Mouse (Mus musculus) urinary bladder, postnatal 36 days (tissue): ENCODE measurements around the gene Acvr2b.
"Not testable (repeated sequence)": the region's sequence is repeated elsewhere in the genome, so short reads cannot be mapped to it uniquely, and the experiment has no call there.

Experiments
- DNase-seq, 2 experiments: peaks; one replicate each; pipeline ENCODE4 v3.0.0; 2022; ENCODE audit warnings: low spot score in 2 of 2, mixed read lengths in 1 of 2

The Acvr2b gene

DNA sequence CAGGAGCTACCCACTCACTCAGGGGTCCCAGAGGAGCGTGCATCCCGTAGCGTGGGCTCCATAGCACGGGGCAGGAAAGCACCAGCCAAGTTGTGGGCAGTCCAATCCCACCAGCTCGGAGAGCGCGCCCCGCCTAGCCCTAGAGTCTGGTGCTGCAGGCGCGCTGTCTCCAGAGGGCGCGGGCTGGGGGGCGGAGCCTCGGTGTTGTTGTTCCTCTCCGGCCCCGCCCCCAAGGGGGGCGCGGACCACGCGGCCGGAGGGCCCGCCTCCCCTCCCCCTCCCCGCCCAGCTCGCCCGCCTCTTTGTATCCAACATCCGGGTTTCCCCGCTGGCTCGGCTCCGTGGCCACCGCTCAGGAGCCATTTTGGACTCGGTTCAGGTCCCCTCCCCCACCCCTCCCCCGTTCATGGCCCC lies at the start of gene Acvr2b:
Gene Acvr2b, plus strand, starts transcription at position 318 of the 414 bp plus-strand sequence.
- DNase-seq: peak; percentile 88 to 93

DNA sequence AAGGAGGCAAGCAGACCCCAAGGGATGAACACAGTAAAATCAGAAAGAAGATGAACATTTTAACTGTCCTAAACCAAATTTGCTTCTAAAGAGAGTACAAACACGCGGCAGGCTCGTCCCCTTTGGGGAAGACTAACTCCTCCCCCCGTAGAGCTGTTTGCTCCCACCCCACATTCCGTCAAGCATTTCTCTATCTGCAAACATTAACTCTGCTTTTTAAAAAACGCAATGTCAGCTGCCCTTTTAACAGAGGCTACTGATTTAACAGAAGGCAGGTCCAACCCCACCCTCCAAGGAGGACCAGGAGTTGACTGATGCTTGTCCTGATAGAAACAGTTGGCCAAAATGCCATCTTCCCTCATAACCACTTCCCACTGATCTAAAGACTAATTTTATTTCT lies 48.0 kb upstream of the Acvr2b start:
- DNase-seq: no peak

DNA sequence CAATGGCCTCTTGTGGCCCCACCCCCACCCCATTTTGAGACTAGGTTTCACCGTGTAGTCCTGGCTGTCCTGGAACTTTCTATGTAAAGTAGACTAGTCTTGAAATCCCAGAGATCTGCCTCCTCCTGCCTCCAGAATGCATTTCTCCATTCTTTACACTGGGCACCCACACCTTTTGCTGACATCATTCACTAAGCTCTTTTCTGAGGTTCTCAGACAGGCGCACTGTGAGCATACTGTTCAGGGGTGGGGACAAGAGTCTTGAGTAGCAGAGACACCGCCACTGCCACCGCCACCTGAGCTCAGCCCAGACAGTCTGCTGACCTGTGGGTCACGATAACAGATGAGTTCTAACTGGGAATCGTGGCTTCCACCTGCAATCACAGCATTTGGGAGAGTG lies 46.0 kb upstream of the Acvr2b start:
- no peak for DNase-seq

DNA sequence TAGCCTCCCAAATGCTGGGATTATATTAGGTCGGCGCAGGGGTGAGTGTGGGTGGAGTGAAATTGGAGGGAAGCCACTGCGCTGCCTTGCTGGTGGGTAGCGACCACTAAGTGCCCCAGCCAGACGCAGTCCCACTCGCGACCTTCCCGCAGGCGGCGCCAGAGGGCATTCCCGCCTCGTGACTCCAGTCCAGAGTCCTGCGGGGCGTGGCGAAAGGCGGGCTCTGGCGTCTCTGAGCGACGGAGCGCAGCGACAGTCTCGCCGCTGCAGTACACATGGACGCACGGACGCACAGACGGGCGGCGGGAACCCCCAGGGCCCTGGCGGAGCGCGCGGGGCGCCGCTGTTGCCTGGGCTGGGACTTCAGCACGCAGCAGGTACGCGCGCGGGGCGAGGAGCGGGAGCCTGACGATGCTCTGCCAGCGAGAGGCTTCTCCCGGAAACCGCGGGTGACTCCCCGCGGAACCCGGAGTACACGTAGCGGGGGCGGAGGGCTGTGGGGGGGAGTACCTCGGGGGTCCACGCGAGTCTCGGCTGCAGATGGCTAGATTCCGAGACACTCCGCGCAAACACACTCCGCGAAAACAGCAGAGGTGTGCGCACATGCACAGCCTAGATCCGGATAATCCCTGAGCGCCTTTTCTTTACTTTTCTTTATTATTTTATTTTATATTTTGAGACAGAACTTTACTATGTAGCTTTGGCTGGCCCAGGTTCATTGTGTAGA lies 44.4 kb upstream of the Acvr2b start, which contains the start of gene Xylb:
Gene Xylb, plus strand, starts transcription at position 51 of the 727 bp plus-strand sequence.
- peak; percentile 86 to 93 for DNase-seq

DNA sequence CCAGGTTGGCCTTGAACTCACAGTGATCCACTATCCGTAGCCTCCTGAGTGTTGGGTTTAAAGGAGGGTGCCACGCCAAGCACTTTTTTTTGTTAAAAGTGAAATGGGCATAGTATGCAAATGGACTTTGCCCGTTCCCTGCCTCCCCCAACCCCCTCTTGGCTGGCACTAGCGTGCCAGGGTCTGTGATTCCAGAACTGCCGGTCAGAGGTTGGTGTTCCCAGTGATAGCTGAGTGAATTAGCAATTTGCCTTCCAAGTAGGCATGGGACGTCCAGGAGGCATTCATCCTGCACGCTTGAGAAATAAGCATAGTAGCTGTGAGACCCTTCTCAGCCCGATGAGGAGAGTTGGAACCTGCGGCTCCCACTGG lies 43.9 kb upstream of the Acvr2b start:
- no peak for DNase-seq

DNA sequence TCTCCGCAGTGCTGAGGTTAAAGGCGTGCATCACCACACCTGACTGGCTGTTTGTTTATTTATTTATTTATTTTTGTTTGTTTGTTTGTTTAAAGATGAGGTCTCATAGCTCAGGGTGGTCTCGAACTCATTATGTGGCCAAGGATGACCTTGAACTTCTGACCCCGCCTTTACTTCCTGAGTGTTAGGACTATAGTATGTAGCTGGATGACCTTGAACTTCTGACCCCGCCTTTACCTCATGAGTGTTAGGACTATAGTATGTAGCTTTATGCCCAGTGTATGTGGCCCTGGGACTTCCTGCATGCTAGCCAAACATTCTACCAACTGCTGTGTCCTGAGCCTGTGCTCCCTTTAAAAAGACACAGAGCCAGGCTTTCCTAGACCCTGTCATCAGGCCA lies 40.5 kb upstream of the Acvr2b start:
- DNase-seq: no peak

DNA sequence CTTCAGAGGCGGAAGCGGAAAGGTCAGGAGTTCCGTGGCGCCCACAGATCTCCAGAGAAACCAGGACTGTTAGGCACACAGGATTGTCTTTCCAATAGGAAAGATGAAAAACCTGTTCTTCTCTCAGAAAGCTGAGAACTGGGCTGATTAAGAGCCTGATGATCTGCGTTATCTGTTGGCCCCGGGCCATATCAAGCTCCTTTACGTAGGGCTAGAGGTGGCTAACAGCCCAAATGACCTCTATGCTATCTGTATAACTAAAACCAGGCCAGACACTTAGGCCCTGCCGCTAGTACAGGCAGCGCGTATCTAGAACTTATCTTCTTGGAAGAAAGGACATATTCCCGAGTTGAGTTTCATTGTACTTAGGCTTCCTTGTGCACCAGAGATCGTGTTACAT lies 38.7 kb upstream of the Acvr2b start:
- DNase-seq: no peak

DNA sequence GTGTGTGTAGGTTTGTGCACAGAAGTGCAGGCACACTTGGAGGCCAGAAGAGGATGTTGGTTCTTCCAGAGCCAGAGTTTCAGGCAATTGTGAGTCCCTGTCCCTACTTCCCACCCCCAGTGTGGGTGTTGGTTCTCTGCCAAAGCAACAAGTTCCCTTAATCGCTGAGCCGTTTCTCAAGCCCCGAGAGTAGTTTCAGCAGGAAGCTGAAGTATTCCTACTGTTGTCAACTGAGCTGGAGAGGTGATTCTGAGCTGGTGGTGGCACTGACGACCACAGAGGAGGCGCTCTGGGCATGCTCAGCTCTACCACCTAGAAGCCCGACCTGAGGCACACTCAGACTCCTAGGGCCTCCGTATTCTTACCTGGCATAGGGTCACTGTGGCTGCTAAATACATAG lies 36.6 kb upstream of the Acvr2b start, which contains the start of gene Slc22a14:
Gene Slc22a14, minus strand, starts transcription at position 270 of the 400 bp plus-strand sequence.
- DNase-seq: no peak

DNA sequence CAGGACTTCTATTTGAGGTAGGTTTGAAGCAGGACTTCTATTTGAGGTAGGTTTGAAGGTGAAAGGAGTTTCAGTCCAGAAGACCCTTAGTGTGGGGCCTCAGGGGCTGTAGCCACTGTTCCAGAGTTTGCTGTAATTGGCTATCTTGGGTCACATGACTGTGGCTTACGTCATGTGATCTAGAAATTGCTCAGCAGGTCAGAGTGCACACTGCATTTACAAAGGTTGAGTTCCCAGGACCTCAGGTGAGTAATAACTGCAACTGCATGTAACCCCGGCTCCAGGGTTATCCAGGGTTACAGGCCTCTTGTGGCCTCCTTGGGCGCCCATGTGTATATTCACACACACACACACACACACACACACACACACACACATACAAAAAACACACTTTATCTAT lies 33.6 kb upstream of the Acvr2b start:
- no peak for DNase-seq

DNA sequence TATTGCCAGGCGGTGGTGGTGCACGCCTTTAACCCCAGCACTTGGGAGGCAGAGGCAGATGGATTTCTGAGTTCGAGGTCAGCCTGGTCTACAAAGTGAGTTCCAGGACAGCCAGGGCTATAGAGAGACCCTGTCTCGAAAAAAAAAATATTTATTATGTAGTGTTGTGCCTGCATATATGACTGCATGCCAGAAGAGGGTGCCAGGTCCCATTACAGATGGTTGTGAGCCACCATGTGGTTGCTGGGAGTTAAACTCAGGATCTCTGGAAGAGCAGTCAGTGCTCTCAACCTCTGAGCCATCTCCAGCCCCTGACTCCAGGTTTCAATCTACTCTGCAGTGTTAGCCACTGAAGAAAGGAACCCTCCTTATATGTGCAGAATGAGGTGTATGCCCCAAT lies 31.1 kb upstream of the Acvr2b start:
- not testable (repeated sequence) for DNase-seq

DNA sequence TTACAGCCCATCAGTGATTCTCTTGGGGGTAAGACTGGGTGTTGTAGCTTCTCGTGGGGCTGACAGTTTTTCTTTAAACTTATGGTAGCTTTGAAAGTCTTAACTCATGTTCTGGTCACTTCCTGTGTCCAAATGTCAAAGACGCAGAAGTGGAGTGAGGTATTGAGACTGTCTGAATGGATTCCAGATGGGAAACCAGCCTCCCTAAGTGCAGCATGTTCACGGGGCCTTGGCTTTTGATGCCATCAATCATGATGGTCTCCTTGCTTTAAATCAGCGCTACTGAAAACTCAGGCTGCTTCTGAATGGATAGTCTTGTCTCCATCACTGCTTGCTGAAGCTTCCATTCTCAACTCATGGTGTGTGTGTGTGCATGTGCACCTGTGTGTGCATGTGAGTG lies 30.7 kb upstream of the Acvr2b start:
- DNase-seq: no peak

DNA sequence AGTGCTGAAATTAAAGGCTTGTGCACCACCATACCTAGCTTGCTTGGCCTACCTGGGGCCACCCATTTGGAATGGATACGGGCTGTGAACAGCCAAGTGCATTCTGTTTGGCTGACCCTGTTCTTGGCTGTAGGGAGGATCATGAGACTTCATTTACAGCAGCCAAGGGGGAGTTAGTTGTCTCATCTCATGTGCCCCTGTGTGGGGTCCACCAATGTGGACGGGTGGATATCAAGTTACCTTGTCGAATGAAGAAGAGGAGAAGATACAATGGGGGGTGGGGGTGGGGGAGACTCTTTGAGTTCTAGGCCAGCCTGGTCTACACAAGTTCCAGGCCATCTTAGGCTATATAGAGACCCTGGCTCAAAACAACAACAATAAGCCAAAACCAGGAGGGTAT lies 26.9 kb upstream of the Acvr2b start:
- DNase-seq: no peak

DNA sequence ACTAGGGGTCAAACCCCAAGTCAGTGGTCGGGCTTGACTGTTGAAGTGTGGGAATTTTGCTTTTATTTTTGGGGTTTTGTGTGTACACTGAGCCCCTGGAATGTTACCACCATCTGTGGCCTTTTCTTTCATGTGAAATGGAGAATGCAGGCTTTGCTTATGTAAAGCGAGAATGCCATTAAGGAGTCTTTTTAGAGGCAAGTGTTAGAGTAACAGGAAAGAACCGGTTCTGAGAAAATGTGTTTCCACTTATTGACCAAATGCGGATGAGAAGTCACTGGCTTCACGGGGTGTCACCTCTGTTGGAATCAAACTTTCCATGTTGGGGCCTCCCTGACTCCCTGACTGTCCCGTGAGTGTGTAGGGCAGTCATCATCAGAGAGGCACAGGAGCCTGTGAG lies 26.4 kb upstream of the Acvr2b start:
- no peak for DNase-seq

DNA sequence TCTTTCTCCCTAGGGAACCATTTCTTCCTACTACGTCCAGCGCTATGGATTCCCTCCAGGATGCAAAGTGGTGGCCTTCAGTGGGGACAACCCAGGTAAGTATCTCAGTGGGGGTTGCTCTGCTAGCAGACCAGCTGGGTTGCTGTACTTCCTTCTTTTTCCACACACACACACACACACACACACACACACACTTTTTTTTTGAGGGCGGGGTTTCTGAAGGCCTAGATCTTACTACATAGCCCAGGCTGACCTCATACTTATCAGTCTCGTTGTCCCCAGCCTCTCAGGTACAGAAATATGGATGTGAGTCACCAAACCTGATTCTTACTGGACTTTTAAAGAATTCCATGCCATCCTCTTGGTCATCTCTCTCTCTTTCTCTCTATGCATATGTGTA lies 23.7 kb upstream of the Acvr2b start:
- DNase-seq: no peak

DNA sequence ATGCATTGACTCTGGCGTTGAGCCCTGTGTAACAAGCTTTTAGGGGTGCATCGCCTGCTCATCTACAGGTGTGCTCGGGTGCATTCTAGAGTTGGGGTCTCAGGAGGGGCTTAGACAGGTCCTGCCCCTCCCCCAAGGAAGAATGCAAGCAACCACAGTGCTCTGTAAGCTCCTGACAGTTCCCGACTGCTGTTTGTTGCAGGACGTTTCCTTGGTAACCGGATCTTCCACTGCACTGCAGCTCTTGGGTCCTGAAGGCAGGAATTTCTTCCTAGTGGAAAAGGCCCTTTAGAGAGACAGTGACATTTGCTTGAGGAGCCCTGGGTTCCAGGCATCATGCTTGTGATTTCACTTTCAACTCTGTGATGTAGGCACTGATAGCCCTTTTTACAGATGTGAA lies 19.3 kb upstream of the Acvr2b start:
- no peak for DNase-seq

DNA sequence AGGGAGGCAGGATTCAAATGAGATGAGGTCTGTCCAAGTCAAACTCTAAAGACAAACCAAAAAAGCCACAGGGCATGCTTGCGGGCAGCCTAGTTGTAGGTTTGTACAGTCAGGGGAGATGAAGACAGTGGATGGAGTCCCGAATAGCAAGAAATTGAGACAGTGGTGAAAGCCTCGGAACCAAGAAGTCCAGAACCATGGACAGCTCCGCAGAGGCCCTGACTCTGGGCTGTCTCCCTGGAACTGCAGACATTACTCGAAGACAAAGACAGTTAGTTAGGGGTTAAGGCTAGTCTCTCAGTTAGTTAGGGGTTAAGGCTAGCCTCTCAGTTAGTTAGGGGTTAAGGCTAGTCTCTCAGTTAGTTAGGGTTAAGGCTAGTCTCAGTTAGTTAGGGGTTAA lies 13.0 kb upstream of the Acvr2b start:
- no peak for DNase-seq

DNA sequence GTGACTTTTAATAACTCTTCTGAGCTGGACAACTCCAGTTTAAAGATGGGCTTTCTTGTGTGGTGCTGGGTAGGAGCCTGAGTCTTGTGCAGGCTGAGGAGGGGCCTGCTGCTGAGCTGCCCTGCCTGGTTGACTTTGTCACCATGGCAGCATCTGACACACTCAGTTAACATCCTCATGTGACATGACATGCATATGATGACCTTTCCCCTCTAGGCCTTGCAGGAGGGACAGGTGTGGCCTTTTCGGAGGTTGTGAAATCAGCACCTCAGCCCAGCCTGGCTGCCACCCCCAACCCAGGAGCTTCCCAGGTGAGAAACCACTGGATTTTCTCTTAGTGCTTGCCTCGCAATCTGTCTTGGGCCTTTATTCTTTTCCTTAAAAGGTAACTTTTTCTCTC lies 11.7 kb upstream of the Acvr2b start:
- no peak for DNase-seq

DNA sequence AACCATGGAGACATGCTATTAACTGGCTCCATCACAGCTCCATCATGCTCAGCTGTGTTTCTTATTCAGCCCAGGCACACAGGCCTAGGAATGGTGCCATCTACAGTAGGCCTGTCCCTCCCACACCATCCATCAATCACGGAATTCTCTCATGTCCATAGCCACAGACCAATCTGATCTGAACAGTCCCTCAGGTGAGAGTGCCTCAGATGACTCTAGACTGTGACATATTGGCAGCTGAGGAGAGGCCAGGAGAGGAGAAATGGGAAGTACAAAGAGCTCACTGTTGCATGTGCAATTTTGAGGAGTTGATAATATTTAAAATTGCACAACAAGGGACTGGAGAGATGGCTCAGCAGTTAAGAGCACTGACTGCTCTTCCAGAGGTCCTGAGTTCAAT lies 7.1 kb upstream of the Acvr2b start:
- DNase-seq: no peak

DNA sequence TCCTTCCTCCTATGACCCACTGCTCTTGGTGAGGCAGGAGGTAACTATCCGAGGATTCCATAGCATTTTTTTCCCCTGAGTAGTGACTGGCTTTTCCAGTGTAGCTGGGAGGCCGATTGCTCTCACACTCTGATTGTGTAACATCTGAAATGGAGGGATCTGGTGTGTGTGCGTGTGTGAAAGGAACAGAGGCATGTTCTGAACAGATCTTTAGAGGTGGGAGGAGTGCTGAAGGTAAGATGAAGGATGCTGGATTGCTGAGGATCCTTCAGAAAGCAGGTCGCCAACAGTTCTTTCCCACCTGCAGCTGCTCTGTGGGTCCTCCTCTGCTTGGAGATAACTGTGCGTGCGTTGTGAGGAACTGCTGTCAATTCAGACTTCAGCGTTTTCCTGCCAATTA lies 567 bp upstream of the Acvr2b start:
- peak in 1 of 2 experiments; percentile 12 for DNase-seq

DNA sequence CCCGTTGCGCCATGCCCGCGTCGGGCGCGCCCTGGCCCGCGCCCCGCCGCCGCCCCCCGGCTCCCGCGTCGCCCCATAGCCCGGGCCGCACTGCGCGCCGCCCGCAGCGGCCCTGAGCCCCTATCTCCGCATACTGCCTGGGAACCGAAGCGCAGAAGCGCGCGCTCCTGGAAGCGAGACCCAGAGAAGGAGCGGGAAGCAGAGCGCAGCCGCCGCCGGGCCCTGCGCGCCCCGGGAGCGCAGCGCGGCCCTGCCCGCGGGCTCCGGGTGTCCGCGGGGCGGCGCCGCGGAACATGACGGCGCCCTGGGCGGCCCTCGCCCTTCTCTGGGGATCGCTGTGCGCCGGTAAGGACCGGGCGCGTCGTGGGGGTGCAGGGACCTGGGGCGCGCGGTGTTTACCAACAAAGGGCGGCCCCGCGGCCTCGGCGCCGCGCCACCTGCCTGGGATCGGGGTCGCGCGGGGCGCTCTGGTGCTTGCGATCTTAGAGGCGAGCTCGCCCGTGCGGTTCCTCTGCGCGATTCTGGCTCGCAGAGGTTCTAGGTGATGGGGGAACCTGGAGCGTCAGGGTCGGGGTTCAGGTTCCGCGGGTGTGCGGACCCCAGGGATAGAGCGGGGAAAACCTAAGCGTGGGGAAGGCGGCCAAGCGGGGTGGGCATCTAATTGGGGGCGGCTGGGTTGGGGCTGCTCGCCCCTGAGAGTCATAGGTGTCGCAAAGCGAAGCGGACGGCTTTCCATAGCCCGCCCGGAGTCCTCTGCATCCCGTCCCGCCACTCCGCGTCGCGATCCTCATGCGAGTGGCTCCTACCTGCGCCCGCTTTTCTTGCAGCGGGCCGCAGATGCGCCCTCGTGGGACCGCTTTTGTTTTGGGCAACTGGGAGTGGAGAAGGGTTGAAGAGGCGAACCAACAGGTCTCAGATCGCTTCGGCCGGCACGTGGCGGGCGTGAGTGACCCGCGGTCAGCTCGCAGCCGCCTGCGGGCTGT lies 626 bp downstream of the Acvr2b start:
- peak; percentile 36 for DNase-seq

DNA sequence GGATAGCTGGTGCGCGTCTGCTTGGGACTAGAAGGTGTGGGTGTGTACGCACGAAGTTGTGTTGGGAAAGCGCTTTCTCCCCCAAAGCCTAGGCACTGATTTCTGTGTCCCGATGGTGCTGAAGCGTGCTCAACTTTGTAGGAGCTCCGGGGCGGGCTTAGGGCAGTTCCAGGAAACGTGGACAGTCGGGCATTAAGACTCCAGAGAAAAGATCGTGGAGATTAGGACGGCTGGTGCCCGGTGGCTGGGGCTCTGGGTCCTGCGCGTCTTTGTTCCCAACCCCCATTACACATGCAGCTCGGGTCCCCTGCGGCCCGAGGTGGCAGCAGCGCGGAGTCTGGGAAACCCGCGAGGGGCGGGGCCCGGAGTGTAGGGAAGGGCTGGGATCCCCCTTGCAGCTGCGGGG lies 1.3 kb downstream of the Acvr2b start:
- DNase-seq: no peak

DNA sequence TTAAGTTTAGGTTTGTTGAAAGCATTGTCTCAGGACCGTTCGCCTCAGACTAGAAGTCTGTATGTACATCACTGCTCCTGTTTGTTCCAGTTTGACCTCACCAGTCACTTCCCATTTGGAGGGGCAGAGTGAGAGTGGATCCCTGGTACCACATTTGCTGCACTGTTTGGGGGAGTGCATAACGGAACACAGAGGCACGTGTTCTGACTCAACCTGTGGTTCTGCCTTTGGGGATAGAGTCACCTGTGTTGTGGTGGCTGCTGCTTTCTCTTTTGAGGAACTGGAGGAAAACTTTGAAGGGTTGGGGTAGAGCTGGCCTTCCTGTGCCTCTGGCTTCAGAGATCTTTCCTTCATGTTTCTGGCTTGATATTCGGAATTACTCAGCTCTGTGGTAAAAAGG lies 2.2 kb downstream of the Acvr2b start:
- no peak for DNase-seq

DNA sequence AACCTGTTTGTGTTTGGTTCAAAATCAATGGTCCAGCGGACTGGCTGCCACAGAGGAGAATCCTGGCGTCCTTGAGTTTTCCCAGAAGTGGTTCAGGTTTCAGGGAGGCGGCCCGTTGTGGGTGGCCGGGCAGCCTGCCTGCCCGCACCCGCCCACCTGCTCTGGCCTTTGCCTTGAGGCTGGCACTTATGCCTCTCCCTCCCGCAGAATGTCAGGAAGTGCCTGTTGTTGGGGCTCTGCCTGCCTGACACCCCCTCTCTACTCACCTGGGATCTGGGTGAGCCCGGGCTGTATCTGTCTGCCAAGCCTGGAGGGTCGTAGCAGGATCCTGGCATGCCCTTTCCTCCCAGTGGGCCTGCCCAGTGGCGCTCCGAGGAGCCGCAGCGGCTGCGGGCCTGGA lies 6.0 kb downstream of the Acvr2b start:
- DNase-seq: no peak
